Comparison of ENCODE assay signal across 16 mouse cellular contexts in the genomic region with DNA sequence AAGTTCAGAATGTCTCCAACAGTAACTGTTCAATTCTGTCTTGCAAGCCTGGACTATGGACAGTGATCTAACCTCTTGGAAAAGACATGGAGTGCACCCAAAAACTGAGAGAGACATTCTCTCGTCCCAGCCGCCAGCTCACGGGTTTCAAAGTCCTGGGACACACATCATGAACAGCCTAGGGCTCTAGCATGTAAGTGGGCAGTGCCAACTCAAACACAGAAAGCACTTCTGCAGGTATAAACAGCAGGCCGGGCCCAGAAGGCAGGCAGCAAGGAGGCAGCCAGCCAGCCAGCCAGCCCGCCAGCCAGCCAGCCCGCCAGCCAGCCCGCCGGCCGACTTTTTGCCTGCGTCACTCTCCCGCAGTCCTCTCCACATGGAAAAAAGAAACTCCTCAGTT.
A peak's percentile ranks its signal among the peaks of the same experiment; 100 is the strongest.
DNase-seq lines count a peak whose midpoint lies in the region; ATAC-seq lines count a peak whose summit lies in the region.
"Had no signal": no experiment of that assay in that cellular context is flagged by ENCODE, and none has a peak within 500 bp of the region (broad histone marks: within the 10 kb centered on the region; RNA-seq: fewer than 3 reads in every experiment).

No protein-coding gene starts in this region.

- H3K36me3 ChIP-seq in midbrain, embryonic 14.5 days (ENCODE audit: control insufficient read depth, insufficient read depth, low read length) = no peaks in the 10 kb centered on the region
- H3K36me3 ChIP-seq in hindbrain, embryonic 13.5 days = no peaks in the 10 kb centered on the region
- H3K36me3 ChIP-seq: intestine, embryonic 15.5 days; liver, embryonic 13.5 days; neural tube, embryonic 15.5 days had no signal

- no peak overlapping the region for H3K27ac ChIP-seq in midbrain, embryonic 14.5 days (replicated peaks; ENCODE audit: low read depth, low read length)
- H3K27ac ChIP-seq in hindbrain, embryonic 13.5 days = no peak overlapping the region
- H3K27ac ChIP-seq: intestine, embryonic 15.5 days; liver, embryonic 13.5 days; neural tube, embryonic 15.5 days had no signal

- no peak overlapping the region for H3K4me3 ChIP-seq in midbrain, embryonic 14.5 days (replicated peaks; ENCODE audit: low read depth, low read length)
- H3K4me3 ChIP-seq in hindbrain, embryonic 13.5 days = no peak overlapping the region
- H3K4me3 ChIP-seq: intestine, embryonic 15.5 days; liver, embryonic 13.5 days; neural tube, embryonic 15.5 days had no signal

- H3K4me1 ChIP-seq in midbrain, embryonic 14.5 days (ENCODE audit: control insufficient read depth, insufficient read depth, low read length) = no peaks in the 10 kb centered on the region
- no peaks in the 10 kb centered on the region for H3K4me1 ChIP-seq in hindbrain, embryonic 13.5 days (replicated peaks)
- H3K4me1 ChIP-seq: intestine, embryonic 15.5 days; liver, embryonic 13.5 days; neural tube, embryonic 15.5 days had no signal

- no peaks in the 10 kb centered on the region for H3K9me3 ChIP-seq in midbrain, embryonic 14.5 days (ENCODE audit: control insufficient read depth, low read length)
- H3K9me3 ChIP-seq in hindbrain, embryonic 13.5 days = no peaks in the 10 kb centered on the region
- H3K9me3 ChIP-seq: intestine, embryonic 15.5 days; liver, embryonic 13.5 days; neural tube, embryonic 15.5 days had no signal

- DNase-seq in heart, adult 11 months = peak; percentile 87
- DNase-seq in heart, adult 9 months (ENCODE audit: low spot score in 2 of 2) = no peak
- DNase-seq in right cerebral cortex, postnatal 4 days = peak; percentile 2
- no peak for DNase-seq in right cerebral cortex, postnatal 36 days (ENCODE audit: low spot score in 2 of 2)
- peak; percentile 38 to 65 for DNase-seq in kidney, postnatal 25 days
- no peak for DNase-seq in T-cell, adult 2 months (ENCODE audit: low spot score)
- no peak for DNase-seq in midbrain, embryonic 14.5 days
- DNase-seq: cerebellum, adult 8-10 months; forebrain, postnatal 0 days; layer of hippocampus, postnatal 36 days; liver, embryonic 13.5 days had no signal

- no peaks in the 10 kb centered on the region for H3K27me3 ChIP-seq in midbrain, embryonic 14.5 days (ENCODE audit: control insufficient read depth, insufficient read depth, low read length)
- no peaks in the 10 kb centered on the region for H3K27me3 ChIP-seq in hindbrain, embryonic 13.5 days
- H3K27me3 ChIP-seq: intestine, embryonic 15.5 days; liver, embryonic 13.5 days; neural tube, embryonic 15.5 days; Patski had no signal

- no peak for ATAC-seq in midbrain, embryonic 14.5 days (ENCODE audit: low FRiP score, low TSS enrichment)
- ATAC-seq in hindbrain, embryonic 13.5 days (ENCODE audit: low FRiP score) = no peak
- ATAC-seq: forebrain, postnatal 0 days; intestine, embryonic 15.5 days; midbrain, embryonic 16.5 days; Patski had no signal

- 91% methylated on average over 11 of the region's 11 CpGs for WGBS in midbrain, embryonic 14.5 days
- 95% methylated on average over 11 of the region's 11 CpGs for WGBS in hindbrain, embryonic 13.5 days

- H3K9ac ChIP-seq in midbrain, embryonic 14.5 days (replicated peaks; ENCODE audit: low read length) = no peak overlapping the region
- H3K9ac ChIP-seq in hindbrain, embryonic 13.5 days = no peak overlapping the region
- H3K9ac ChIP-seq: forebrain, postnatal 0 days; intestine, embryonic 15.5 days; liver, embryonic 13.5 days; neural tube, embryonic 15.5 days had no signal

- no peak overlapping the region for H3K4me2 ChIP-seq in midbrain, embryonic 14.5 days (ENCODE audit: low read length)
- H3K4me2 ChIP-seq in hindbrain, embryonic 13.5 days = no peak overlapping the region
- H3K4me2 ChIP-seq: intestine, embryonic 15.5 days; liver, embryonic 13.5 days; neural tube, embryonic 15.5 days had no signal

Comparison
In these comparisons a context has a peak if more than half of its experiments do, and no peak if none do; other contexts are left out.
1. DNase-seq: peak in heart, adult 11 months (single experiment), right cerebral cortex, postnatal 4 days (single experiment) and kidney, postnatal 25 days (2 of 2); none in heart, adult 9 months (0 of 2), right cerebral cortex, postnatal 36 days (0 of 2), T-cell, adult 2 months (single experiment) and midbrain, embryonic 14.5 days (single experiment).